Mouse (Mus musculus): ENCODE measurements at regions not wholly inside any gene's neighbourhood (a gene's known extent, or its start where the extent isn't known, plus 50 kb on each side); places are given as distances from the start of the nearest gene placed in this dataset.

DNA sequence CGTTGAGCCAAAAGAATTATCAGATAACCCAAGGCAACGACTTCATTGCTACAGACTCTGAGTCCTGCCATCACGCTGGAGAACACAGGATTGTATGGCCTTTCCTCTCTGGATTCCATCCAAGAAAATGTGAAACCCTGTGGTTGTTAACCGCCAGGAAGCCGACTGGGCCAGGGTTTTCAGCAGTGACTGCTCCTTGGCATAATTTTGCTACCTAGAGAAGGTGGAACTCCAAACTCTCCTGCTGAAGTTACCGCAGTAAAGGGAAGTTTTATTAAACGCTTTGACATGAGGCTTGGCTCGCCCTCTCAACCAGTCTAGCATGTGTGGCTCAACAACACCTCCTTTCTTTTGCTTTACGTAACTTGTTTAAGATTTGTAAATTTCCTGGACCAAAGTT, 116.9 kb downstream of the Wif1 start:
- DNase-seq (ENCODE audit: low spot score) = no peak
- H3K4me3 ChIP-seq (ENCODE audit: low read depth, low read length) = no peak overlapping the region
- no peaks in the 10 kb centered on the region for H3K27me3 ChIP-seq (ENCODE audit: control insufficient read depth, insufficient read depth, low read length)
- H3K27ac ChIP-seq (replicated peaks; ENCODE audit: low read depth, low read length) = no peak overlapping the region
- H3K4me1 ChIP-seq (ENCODE audit: control insufficient read depth, insufficient read depth, low read length) = no peaks in the 10 kb centered on the region
- no peak overlapping the region for H3K9ac ChIP-seq (ENCODE audit: low read length)
- no peak for ATAC-seq (ENCODE audit: insufficient number of reproducible peaks, low FRiP score, low TSS enrichment, low read depth)
- no peaks in the 10 kb centered on the region for H3K36me3 ChIP-seq (ENCODE audit: control insufficient read depth, insufficient read depth, low read length)
- H3K9me3 ChIP-seq (ENCODE audit: control insufficient read depth, low read length) = no peaks in the 10 kb centered on the region
- no peak overlapping the region for H3K4me2 ChIP-seq (ENCODE audit: low read depth, severe bottlenecking)
- WGBS = 80% methylated on average over 9 of the region's 9 CpGs

DNA sequence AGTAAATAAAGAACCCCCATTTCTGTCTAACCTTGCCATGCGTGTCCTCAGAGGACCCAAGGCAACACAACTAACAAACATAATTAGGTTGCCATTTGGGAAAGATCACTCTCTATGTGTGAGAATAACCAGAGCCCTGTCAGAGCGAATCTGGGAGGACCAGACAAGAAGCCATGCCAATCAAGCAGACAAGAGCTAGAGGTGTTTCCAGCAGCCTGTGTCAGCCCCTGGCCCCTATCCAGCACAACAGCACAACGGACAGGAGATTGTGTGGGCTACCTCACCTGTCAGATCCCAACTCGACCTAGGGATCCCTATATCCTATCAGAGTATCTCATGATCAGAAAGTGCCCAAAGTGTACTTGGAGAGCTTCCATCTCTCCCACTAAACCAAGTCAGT, 119.9 kb downstream of the Wif1 start:
- Histone ChIP-seq H3K9ac (ENCODE audit: low read length) (no peak overlapping the region), H3K9me3 (ENCODE audit: control insufficient read depth, low read length) (no peaks in the 10 kb centered on the region), H3K27ac (replicated peaks; ENCODE audit: low read depth, low read length) (no peak overlapping the region), H3K4me1 (ENCODE audit: control insufficient read depth, insufficient read depth, low read length) (no peaks in the 10 kb centered on the region), H3K4me2 (ENCODE audit: low read depth, severe bottlenecking) (no peak overlapping the region), H3K4me3 (ENCODE audit: low read depth, low read length) (no peak overlapping the region), H3K27me3 (ENCODE audit: control insufficient read depth, insufficient read depth, low read length) (no peaks in the 10 kb centered on the region), H3K36me3 (ENCODE audit: control insufficient read depth, insufficient read depth, low read length) (no peaks in the 10 kb centered on the region)
- WGBS = 73% methylated on average over 4 of the region's 4 CpGs
- DNase-seq (ENCODE audit: low spot score) (no peak), ATAC-seq (ENCODE audit: insufficient number of reproducible peaks, low FRiP score, low TSS enrichment, low read depth) (no peak)

DNA sequence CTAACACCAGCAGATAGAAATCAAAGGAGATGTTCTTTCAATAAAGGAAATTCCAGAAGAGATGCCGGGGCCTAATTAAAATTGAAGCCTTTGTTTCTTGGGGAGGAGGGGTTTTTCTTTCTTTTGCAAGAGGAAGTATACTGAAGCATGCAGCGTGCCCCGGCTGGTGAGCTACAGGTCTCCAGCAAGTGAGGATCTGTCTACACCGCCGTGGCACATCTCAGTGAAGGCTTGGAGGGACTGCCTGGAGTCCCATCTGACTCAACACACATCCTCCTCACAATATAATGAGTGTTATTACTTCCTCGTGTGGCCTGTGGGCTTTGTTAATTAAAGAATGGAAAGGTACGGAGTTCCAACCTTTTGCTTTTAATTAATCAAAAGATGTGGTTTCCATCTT, 126.7 kb downstream of the Wif1 start:
- ATAC-seq (ENCODE audit: insufficient number of reproducible peaks, low FRiP score, low TSS enrichment, low read depth) (no peak), DNase-seq (ENCODE audit: low spot score) (no peak)
- Histone ChIP-seq H3K4me1 (ENCODE audit: control insufficient read depth, insufficient read depth, low read length) (no peaks in the 10 kb centered on the region), H3K9ac (ENCODE audit: low read length) (no peak overlapping the region), H3K4me3 (ENCODE audit: low read depth, low read length) (no peak overlapping the region), H3K36me3 (ENCODE audit: control insufficient read depth, insufficient read depth, low read length) (no peaks in the 10 kb centered on the region), H3K27me3 (ENCODE audit: control insufficient read depth, insufficient read depth, low read length) (no peaks in the 10 kb centered on the region), H3K27ac (replicated peaks; ENCODE audit: low read depth, low read length) (no peak overlapping the region), H3K4me2 (ENCODE audit: low read depth, severe bottlenecking) (no peak overlapping the region), H3K9me3 (ENCODE audit: control insufficient read depth, low read length) (no peaks in the 10 kb centered on the region)
- WGBS = 65% methylated on average over 7 of the region's 7 CpGs

DNA sequence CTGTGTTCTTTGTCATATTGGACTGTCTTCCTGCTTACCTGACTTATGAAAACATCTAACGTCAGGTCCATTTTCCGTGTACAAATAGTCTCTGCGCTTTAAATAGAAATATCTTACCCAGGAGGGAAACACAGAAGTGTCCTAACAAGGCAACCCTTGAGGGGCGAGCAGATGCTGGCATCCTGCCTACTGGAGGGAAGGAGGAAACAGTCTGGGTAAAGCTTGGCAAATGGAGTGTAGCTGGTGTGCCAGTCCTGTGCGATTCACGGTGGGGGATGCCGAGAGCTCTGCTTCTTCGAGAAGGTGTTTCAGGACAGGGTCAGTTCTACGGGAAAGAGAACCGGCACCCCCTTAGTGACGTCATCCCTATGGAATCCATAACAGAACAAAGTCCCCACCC, 127.4 kb downstream of the Wif1 start:
- no peak overlapping the region for H3K9ac ChIP-seq (ENCODE audit: low read length)
- 91% methylated on average over 11 of the region's 11 CpGs for WGBS
- DNase-seq (ENCODE audit: low spot score) (no peak), ATAC-seq (ENCODE audit: insufficient number of reproducible peaks, low FRiP score, low TSS enrichment, low read depth) (no peak)
- no peaks in the 10 kb centered on the region for H3K36me3 ChIP-seq (ENCODE audit: control insufficient read depth, insufficient read depth, low read length)
- H3K4me2 ChIP-seq (ENCODE audit: low read depth, severe bottlenecking) = no peak overlapping the region
- no peak overlapping the region for H3K4me3 ChIP-seq (ENCODE audit: low read depth, low read length)
- H3K27me3 ChIP-seq (ENCODE audit: control insufficient read depth, insufficient read depth, low read length) = no peaks in the 10 kb centered on the region
- no peak overlapping the region for H3K27ac ChIP-seq (replicated peaks; ENCODE audit: low read depth, low read length)
- H3K4me1 ChIP-seq (ENCODE audit: control insufficient read depth, insufficient read depth, low read length) = no peaks in the 10 kb centered on the region
- no peaks in the 10 kb centered on the region for H3K9me3 ChIP-seq (ENCODE audit: control insufficient read depth, low read length)

DNA sequence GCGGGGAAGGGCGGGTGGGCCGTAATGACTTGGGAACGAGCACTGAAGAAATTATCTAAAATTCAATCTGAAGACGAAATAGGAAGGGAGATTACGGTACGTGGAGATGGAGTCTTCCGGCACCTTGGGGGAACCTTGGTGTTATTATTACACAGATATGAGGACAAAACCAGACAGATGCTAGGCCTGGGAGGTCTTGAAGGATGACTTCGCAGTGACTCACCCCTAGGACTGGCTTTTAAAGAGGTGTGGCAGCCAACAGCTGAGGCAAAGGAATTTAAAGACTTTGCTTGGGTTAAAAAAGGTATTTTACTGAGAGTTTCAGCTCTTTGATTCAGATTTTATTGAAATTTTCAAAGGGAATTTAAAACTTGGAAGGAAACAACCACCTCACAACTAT, 140.3 kb downstream of the Wif1 start:
- no peak overlapping the region for H3K4me2 ChIP-seq (ENCODE audit: low read depth, severe bottlenecking)
- WGBS = 92% methylated on average over 9 of the region's 9 CpGs
- H3K27ac ChIP-seq (replicated peaks; ENCODE audit: low read depth, low read length) = no peak overlapping the region
- DNase-seq (ENCODE audit: low spot score) (no peak), ATAC-seq (ENCODE audit: insufficient number of reproducible peaks, low FRiP score, low TSS enrichment, low read depth) (no peak)
- no peaks in the 10 kb centered on the region for H3K27me3 ChIP-seq (ENCODE audit: control insufficient read depth, insufficient read depth, low read length)
- no peaks in the 10 kb centered on the region for H3K9me3 ChIP-seq (ENCODE audit: control insufficient read depth, low read length)
- H3K4me3 ChIP-seq (ENCODE audit: low read depth, low read length) = no peak overlapping the region
- H3K36me3 ChIP-seq (ENCODE audit: control insufficient read depth, insufficient read depth, low read length) = no peaks in the 10 kb centered on the region
- peaks cover 2% of the 10 kb centered on the region; the same call in 1 of the 2 replicates for H3K4me1 ChIP-seq (ENCODE audit: control insufficient read depth, insufficient read depth, low read length)
- H3K9ac ChIP-seq (ENCODE audit: low read length) = no peak overlapping the region

DNA sequence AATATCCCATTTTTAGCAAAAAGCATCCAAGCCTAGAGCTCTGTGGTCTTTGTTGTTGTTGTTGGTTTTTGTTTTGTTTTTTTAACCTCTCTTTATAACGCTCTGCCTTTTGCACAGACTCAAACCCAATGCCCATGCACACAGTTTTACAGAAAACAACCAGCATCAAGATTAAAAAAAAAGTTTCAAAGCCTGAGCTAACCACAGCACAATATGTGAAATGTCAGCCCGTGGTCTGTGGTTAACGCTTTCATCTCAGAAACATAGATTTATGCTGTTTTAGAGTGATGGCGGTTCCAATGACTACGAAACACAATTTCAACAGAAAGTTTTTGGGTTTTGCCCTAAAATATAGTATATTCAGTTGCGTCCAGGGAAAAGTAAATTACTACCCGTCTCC, 155.4 kb downstream of the Wif1 start:
- 92% methylated on average over 7 of the region's 7 CpGs for WGBS
- no peak for ATAC-seq (ENCODE audit: insufficient number of reproducible peaks, low FRiP score, low TSS enrichment, low read depth)
- H3K36me3 ChIP-seq (ENCODE audit: control insufficient read depth, insufficient read depth, low read length) = no peaks in the 10 kb centered on the region
- H3K4me2 ChIP-seq (ENCODE audit: low read depth, severe bottlenecking) = no peak overlapping the region
- no peak overlapping the region for H3K4me3 ChIP-seq (ENCODE audit: low read depth, low read length)
- DNase-seq (ENCODE audit: low spot score) = no peak
- H3K4me1 ChIP-seq (ENCODE audit: control insufficient read depth, insufficient read depth, low read length) = no peaks in the 10 kb centered on the region
- no peak overlapping the region for H3K9ac ChIP-seq (ENCODE audit: low read length)
- no peaks in the 10 kb centered on the region for H3K27me3 ChIP-seq (ENCODE audit: control insufficient read depth, insufficient read depth, low read length)
- H3K9me3 ChIP-seq (ENCODE audit: control insufficient read depth, low read length) = no peaks in the 10 kb centered on the region
- H3K27ac ChIP-seq (replicated peaks; ENCODE audit: low read depth, low read length) = no peak overlapping the region

DNA sequence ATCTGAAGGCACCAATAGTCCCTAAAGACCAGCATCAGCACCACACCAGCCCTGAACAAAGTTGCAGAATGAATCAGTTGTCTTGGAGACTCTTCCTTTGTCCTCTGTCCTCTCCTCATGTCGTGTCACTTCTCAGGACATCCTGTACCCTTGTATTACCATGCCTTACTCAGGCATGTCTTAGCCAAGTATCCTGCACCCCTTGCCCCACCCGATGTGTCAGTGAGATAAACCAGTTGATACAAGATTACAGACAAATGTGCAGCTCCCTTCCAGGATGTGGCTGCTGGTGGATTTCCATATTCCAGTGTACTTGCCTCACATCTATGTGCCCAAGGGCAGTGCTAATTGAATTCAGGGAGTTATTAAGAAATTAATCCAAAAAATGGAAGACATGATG, 151.8 kb downstream of the Tbc1d30 start:
- H3K4me1 ChIP-seq (ENCODE audit: control insufficient read depth, insufficient read depth, low read length) = no peaks in the 10 kb centered on the region
- 73% methylated on average over 2 of the region's 2 CpGs for WGBS
- H3K36me3 ChIP-seq (ENCODE audit: control insufficient read depth, insufficient read depth, low read length) = no peaks in the 10 kb centered on the region
- H3K4me2 ChIP-seq (ENCODE audit: low read depth, severe bottlenecking) = no peak overlapping the region
- no peak overlapping the region for H3K27ac ChIP-seq (replicated peaks; ENCODE audit: low read depth, low read length)
- ATAC-seq (ENCODE audit: insufficient number of reproducible peaks, low FRiP score, low TSS enrichment, low read depth) = no peak
- H3K9me3 ChIP-seq (ENCODE audit: control insufficient read depth, low read length) = no peaks in the 10 kb centered on the region
- no peak for DNase-seq (ENCODE audit: low spot score)
- no peaks in the 10 kb centered on the region for H3K27me3 ChIP-seq (ENCODE audit: control insufficient read depth, insufficient read depth, low read length)
- no peak overlapping the region for H3K4me3 ChIP-seq (ENCODE audit: low read depth, low read length)
- H3K9ac ChIP-seq (ENCODE audit: low read length) = no peak overlapping the region

DNA sequence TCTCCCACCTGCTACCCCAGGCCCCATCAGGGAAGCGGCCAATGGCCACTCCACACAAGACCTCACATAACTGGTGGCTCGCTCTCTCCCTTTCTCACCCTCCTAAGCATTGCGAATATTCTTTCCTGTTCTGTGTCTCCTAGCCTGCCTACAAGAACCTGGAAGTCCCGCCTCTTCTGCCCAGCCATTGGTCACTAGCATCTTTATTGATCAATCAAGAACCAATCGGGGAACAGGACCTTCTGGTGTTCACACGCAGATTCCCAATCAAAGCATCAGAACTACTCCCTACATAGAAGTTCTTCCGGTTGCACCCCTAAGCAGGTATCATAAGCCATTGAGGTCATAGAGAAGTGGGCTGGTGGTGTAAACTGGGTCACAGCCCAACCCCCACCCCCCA, 148.5 kb downstream of the Tbc1d30 start:
- no peaks in the 10 kb centered on the region for H3K36me3 ChIP-seq (ENCODE audit: control insufficient read depth, insufficient read depth, low read length)
- no peak overlapping the region for H3K4me2 ChIP-seq (ENCODE audit: low read depth, severe bottlenecking)
- no peak for DNase-seq (ENCODE audit: low spot score)
- no peak for ATAC-seq (ENCODE audit: insufficient number of reproducible peaks, low FRiP score, low TSS enrichment, low read depth)
- no peak overlapping the region for H3K9ac ChIP-seq (ENCODE audit: low read length)
- H3K4me1 ChIP-seq (ENCODE audit: control insufficient read depth, insufficient read depth, low read length) = peaks cover 5% of the 10 kb centered on the region; the same call in 1 of the 2 replicates
- no peaks in the 10 kb centered on the region for H3K27me3 ChIP-seq (ENCODE audit: control insufficient read depth, insufficient read depth, low read length)
- no peak overlapping the region for H3K4me3 ChIP-seq (ENCODE audit: low read depth, low read length)
- H3K27ac ChIP-seq (replicated peaks; ENCODE audit: low read depth, low read length) = no peak overlapping the region
- WGBS = 87% methylated on average over 7 of the region's 7 CpGs
- no peaks in the 10 kb centered on the region for H3K9me3 ChIP-seq (ENCODE audit: control insufficient read depth, low read length)

DNA sequence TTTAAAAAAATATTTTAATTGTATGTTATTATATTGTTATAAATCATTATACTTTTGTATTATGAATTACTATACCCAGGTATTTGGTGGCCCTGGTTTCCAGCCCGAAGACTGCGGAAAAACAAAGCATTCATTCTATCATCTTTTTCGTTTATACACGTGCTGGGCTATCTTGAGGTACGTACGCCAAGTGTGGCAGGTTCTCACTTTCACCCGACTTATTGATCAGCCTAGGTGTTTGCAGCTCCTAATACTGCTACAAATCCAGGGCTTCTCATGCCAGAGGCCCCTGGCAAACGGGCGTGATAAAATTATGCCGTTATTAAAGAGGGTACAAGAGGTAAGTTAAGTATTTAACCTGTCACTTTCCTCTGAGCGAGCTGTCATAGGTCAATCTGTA, 145.5 kb downstream of the Tbc1d30 start:
- H3K27ac ChIP-seq (replicated peaks; ENCODE audit: low read depth, low read length) = peak overlapping the region; percentile 3; the same call in 1 of the 2 replicates
- no peak overlapping the region for H3K9ac ChIP-seq (ENCODE audit: low read length)
- no peaks in the 10 kb centered on the region for H3K9me3 ChIP-seq (ENCODE audit: control insufficient read depth, low read length)
- ATAC-seq (ENCODE audit: insufficient number of reproducible peaks, low FRiP score, low TSS enrichment, low read depth) (no peak), DNase-seq (ENCODE audit: low spot score) (no peak)
- peaks cover 5% of the 10 kb centered on the region; the same call in 1 of the 2 replicates for H3K4me1 ChIP-seq (ENCODE audit: control insufficient read depth, insufficient read depth, low read length)
- whole genome bisulfite sequencing = 89% methylated on average over 11 of the region's 11 CpGs
- H3K27me3 ChIP-seq (ENCODE audit: control insufficient read depth, insufficient read depth, low read length) = no peaks in the 10 kb centered on the region
- H3K4me2 ChIP-seq (ENCODE audit: low read depth, severe bottlenecking) = no peak overlapping the region
- no peak overlapping the region for H3K4me3 ChIP-seq (ENCODE audit: low read depth, low read length)
- no peaks in the 10 kb centered on the region for H3K36me3 ChIP-seq (ENCODE audit: control insufficient read depth, insufficient read depth, low read length)

Measured in limb, embryonic 11.5 days (tissue).